Mouse (Mus musculus): Measurements from ENCODE around the gene Itih3. TPM values are rescaled to one million over a fixed set of nuclear protein-coding genes. Genes with fewer than 3 reads are reported as not detected.

Itih3 gene
- total RNA-seq, 2 experiments from 2014 or later = not detected

DNA sequence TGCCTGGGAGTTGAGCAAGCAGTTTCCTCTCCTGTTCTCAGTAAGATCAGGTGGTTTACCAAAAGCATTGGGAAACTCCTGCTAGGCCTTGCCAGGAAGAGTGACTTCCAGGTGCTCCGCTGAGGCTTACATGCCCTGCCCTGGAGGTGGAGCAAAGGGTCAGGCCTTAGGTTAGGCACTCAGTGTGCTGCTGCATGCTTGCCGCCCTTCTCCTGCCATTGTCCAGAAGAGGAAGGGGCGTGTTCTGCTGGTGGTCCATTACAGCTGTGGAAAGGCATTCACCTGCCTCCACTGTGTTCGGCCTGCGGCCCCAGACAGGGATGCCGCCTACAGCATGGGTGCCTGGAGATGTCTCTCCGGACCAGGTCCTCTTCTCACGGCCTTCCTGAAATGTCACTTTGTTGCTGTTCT lies 54.2 kb downstream of the Itih3 start:
- ATAC-seq (replicated peaks; ENCODE audit: low FRiP score, low TSS enrichment, poor library complexity, severe bottlenecking) = no peak

DNA sequence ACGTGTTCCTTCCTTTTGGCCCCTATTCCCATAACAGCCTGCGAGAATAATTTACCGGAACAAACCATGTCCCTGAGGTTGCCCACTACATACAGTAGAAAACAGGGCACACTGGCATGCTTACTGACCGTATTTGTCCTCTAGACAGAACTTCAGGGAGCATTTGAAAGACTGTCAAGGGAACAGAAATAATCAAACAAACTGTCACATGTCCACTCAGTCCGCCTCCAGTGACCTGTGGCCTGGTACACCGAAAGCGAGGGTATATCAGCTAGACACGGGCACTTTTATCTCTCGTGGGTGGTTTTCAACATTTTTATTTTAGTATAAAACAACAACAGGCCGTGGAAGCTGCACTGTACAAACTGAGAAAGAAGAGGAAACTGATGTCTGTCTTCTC lies 54.7 kb downstream of the Itih3 start:
- ATAC-seq (replicated peaks; ENCODE audit: low FRiP score, low TSS enrichment, poor library complexity, severe bottlenecking) = no peak

DNA sequence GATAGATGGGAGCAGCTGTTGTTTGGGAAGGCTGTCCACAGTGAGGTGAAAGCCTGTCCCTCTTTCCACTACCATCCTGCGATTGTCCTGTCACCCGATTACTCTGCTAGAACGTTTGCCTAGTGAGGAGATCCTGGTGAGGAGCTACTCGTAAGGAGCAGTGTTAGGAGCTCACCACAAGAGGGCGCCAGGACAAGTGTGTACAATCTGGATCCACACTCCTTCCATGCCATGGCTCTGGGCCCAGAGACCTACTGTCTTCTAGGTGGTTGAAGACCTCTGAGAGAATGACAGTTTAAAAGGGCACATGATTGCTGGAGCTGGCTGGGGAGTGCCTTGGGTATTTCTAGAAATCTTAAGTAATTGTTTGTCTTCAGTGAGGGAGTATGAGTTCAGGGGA lies 56.5 kb downstream of the Itih3 start:
- ATAC-seq (replicated peaks; ENCODE audit: low FRiP score, low TSS enrichment, poor library complexity, severe bottlenecking) = peak; percentile 79

DNA sequence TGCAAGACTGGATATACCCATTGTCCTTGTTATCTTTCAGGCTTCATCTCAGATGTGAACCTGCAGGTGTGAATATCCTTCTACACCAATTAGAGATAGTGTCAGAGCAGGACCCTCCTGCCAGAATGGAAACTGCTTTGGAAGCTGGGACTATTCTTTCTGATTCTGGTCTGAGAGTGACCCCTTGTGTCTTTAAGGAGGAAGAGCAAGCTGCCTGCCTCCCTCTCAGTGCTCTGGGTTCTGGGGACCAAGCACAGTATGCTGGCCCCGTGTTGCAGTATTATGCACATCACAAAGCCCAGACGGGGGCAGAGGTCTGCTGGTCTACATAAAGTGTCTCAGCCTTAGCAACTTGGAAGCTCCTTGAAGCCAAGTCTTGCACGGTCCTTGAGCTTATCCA lies 58.2 kb downstream of the Itih3 start:
- ATAC-seq (replicated peaks; ENCODE audit: low FRiP score, low TSS enrichment, poor library complexity, severe bottlenecking) = no peak

DNA sequence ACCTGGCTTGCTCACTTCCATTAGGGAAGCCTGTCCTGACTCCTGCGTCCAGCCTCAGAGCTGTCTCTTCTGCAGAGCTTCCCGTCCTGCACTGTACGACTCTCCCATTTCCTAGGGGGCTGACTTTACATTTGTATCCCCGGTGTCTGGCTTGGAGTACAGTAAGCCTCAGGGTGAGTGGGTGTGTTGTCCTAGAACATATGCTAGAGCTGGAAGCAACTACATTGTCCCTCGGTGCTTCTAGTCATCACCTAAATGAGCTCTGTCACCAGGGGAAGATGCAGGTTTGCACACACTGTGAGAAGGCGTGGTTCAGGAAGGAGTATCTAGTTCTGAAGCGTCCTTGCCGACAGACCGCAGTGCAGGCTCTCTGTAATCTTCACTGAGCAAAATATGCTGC lies 61.2 kb downstream of the Itih3 start:
- no peak for ATAC-seq (replicated peaks; ENCODE audit: low FRiP score, low TSS enrichment, poor library complexity, severe bottlenecking)

DNA sequence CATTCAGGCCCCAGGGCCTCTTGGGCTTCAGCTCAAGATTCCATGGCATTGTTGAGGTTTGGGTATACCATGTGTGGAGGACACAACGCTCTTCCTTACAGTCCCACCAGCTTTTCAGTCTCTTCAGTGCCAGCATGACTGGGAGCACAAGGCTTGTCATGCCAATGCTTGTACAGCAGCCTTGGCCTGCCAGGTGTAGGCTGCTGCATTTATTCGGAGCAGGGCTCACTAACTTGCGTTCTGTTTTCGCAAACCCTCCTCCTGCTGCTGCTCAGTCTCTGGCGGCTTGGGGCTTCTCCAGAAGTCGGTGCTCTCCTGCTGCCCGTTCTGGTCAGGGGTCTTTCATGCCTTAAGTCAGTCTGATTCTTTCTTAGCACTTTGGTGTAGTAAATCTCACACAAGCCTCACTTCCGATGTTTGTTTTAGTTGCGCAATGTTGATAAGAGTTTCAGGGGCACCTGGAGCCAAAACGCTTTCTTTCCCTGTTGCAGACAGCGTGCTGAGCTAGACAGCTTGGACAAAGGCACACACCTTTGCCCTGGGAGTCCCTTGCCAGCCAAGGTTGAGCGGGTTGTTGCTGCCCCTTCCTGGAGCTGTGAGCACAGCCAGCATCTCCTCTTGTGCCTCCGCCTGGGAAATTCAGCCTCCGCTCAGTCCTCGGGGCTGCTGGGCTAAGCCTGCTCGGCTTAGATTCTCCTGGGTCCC lies 62.0 kb downstream of the Itih3 start:
- no peak for ATAC-seq (replicated peaks; ENCODE audit: low FRiP score, low TSS enrichment, poor library complexity, severe bottlenecking)

Other genes starting within 250 kb of the Itih3 start
- gene Sfmbt1, start 208.9 kb downstream of the Itih3 start, total RNA-seq (2014; fragmentation: Nextera tagmentation) = 22.3 and 26.3 TPM in 2 replicates
- gene Sfmbt1, start 208.9 kb downstream of the Itih3 start, total RNA-seq (2017) = 12.7 and 13.7 TPM in 2 replicates
- gene Tmem110, start 98.2 kb downstream of the Itih3 start, total RNA-seq (2014; fragmentation: Nextera tagmentation) = 3.3 and 14.3 TPM in 2 replicates
- gene Tmem110, start 98.2 kb downstream of the Itih3 start, total RNA-seq (2017) = 4.1 and 6.9 TPM in 2 replicates
- 0.52 and 1.4 TPM in 2 replicates for gene Mustn1, start 44.6 kb downstream of the Itih3 start, total RNA-seq (2014; fragmentation: Nextera tagmentation)
- gene Mustn1, start 44.6 kb downstream of the Itih3 start, total RNA-seq (2017) = 1.2 TPM in 1 of 2 replicates, not detected in the other
- gene Itih4, start 37.3 kb downstream of the Itih3 start, total RNA-seq (2014; fragmentation: Nextera tagmentation) = not detected in 2 replicates
- gene Itih4, start 37.3 kb downstream of the Itih3 start, total RNA-seq (2017) = not detected in 2 replicates
- gene Itih1, start 19.5 kb upstream of the Itih3 start, total RNA-seq (2014; fragmentation: Nextera tagmentation) = not detected in 2 replicates
- gene Itih1, start 19.5 kb upstream of the Itih3 start, total RNA-seq (2017) = not detected in 2 replicates
- 7.8 and 8.2 TPM in 2 replicates for gene Nek4, start 27.6 kb upstream of the Itih3 start, total RNA-seq (2014; fragmentation: Nextera tagmentation)
- gene Nek4, start 27.6 kb upstream of the Itih3 start, total RNA-seq (2017) = 8.3 and 10.7 TPM in 2 replicates
- gene Glt8d1, start 77.6 kb upstream of the Itih3 start, total RNA-seq (2014; fragmentation: Nextera tagmentation) = 41.3 and 42.4 TPM in 2 replicates
- 19.3 and 44.1 TPM in 2 replicates for gene Glt8d1, start 77.6 kb upstream of the Itih3 start, total RNA-seq (2017)
- 188 and 214 TPM in 2 replicates for gene Spcs1, start 77.9 kb upstream of the Itih3 start, total RNA-seq (2014; fragmentation: Nextera tagmentation)
- gene Spcs1, start 77.9 kb upstream of the Itih3 start, total RNA-seq (2017) = 91.6 and 97.9 TPM in 2 replicates
- gene Pbrm1, start 95.4 kb upstream of the Itih3 start, total RNA-seq (2014; fragmentation: Nextera tagmentation) = 64.6 and 83.6 TPM in 2 replicates
- gene Pbrm1, start 95.4 kb upstream of the Itih3 start, total RNA-seq (2017) = 75.7 and 82.9 TPM in 2 replicates
- gene Gnl3, start 95.4 kb upstream of the Itih3 start, total RNA-seq (2014; fragmentation: Nextera tagmentation) = 442 and 595 TPM in 2 replicates
- gene Gnl3, start 95.4 kb upstream of the Itih3 start, total RNA-seq (2017) = 624 and 645 TPM in 2 replicates
- 161 and 205 TPM in 2 replicates for gene Smim4, start 205.2 kb upstream of the Itih3 start, total RNA-seq (2014; fragmentation: Nextera tagmentation)
- gene Smim4, start 205.2 kb upstream of the Itih3 start, total RNA-seq (2017) = 56.2 and 61.8 TPM in 2 replicates
- gene Nt5dc2, start 207.3 kb upstream of the Itih3 start, total RNA-seq (2014; fragmentation: Nextera tagmentation) = 82.3 and 91.5 TPM in 2 replicates
- gene Nt5dc2, start 207.3 kb upstream of the Itih3 start, total RNA-seq (2017) = 49.2 and 87.0 TPM in 2 replicates
- 0.20 and 0.37 TPM in 2 replicates for gene Stab1, start 244.9 kb upstream of the Itih3 start, total RNA-seq (2014; fragmentation: Nextera tagmentation)
- gene Stab1, start 244.9 kb upstream of the Itih3 start, total RNA-seq (2017) = not detected in 2 replicates